In the genomic region with DNA sequence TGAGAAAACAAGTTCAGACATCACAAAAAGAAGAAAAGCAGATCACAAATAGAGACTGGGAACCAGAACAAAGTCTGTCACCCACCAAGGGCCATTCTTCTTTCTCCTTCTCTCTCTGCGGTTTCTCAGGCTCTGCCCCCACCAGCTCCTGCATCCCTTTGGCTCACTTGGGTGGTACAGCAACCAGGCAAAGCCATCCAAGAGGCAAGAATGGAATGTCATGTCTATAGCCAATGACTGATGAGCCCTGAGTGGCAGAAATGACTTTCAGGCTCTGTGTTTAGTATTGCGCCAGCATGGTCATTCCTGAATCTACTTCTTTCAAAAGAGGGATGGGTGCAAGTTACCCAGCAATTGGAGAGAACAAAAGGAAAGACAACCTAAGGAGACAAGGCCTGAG, we compare ENCODE assay signal across 26 mouse cellular contexts. TPM values are rescaled to one million over a fixed set of nuclear protein-coding genes. Genes with fewer than 3 reads are reported as not detected.
DNase-seq lines count a peak whose midpoint lies in the region; ATAC-seq lines count a peak whose summit lies in the region.
"Had no signal": no experiment of that assay in that cellular context is flagged by ENCODE, and none has a peak within 500 bp of the region (broad histone marks: within the 10 kb centered on the region; RNA-seq: fewer than 3 reads in every experiment).

No protein-coding gene starts in this region.

- ATAC-seq in heart, embryonic 11.5 days (replicated peaks; ENCODE audit: insufficient number of reproducible peaks, low FRiP score, low TSS enrichment), result no peak
- peak; percentile 65; the same call in 1 of the 2 replicates for ATAC-seq in hindbrain, embryonic 16.5 days
- no peak for ATAC-seq in hindbrain, embryonic 13.5 days (ENCODE audit: low FRiP score)
- no peak for ATAC-seq in neural tube, embryonic 11.5 days (ENCODE audit: insufficient read depth, low FRiP score, low TSS enrichment)
- ATAC-seq in neural tube, embryonic 15.5 days (ENCODE audit: low FRiP score), result no peak
- ATAC-seq: CD4-positive, CD25-positive, alpha-beta regulatory T cell, adult 4 months; forebrain, embryonic 16.5 days; intestine, embryonic 15.5 days had no signal

- no peaks in the 10 kb centered on the region for H3K9me3 ChIP-seq in heart, embryonic 11.5 days (replicated peaks; ENCODE audit: control insufficient read depth, low read length)
- H3K9me3 ChIP-seq in hindbrain, embryonic 16.5 days (ENCODE audit: control insufficient read depth, low read length), result no peaks in the 10 kb centered on the region
- no peaks in the 10 kb centered on the region for H3K9me3 ChIP-seq in hindbrain, embryonic 13.5 days
- no peaks in the 10 kb centered on the region for H3K9me3 ChIP-seq in neural tube, embryonic 11.5 days (ENCODE audit: control insufficient read depth, low read length)
- H3K9me3 ChIP-seq in neural tube, embryonic 15.5 days (replicated peaks), result no peaks in the 10 kb centered on the region
- H3K9me3 ChIP-seq: embryonic facial prominence, embryonic 10.5 days; embryonic facial prominence, embryonic 13.5 days; forebrain, embryonic 12.5 days; heart, embryonic 10.5 days; intestine, embryonic 15.5 days had no signal

- peaks cover 16% of the 10 kb centered on the region for H3K4me1 ChIP-seq in heart, embryonic 11.5 days (ENCODE audit: control insufficient read depth, insufficient read depth, low read length)
- peaks cover 3% of the 10 kb centered on the region; the same call in 1 of the 2 replicates for H3K4me1 ChIP-seq in hindbrain, embryonic 16.5 days (ENCODE audit: control insufficient read depth, insufficient read depth, low read depth, low read length)
- H3K4me1 ChIP-seq in hindbrain, embryonic 13.5 days (replicated peaks), result peaks cover 7% of the 10 kb centered on the region
- peaks cover 6% of the 10 kb centered on the region for H3K4me1 ChIP-seq in neural tube, embryonic 11.5 days (ENCODE audit: control insufficient read depth, insufficient read depth, low read length)
- H3K4me1 ChIP-seq in neural tube, embryonic 15.5 days, result peaks cover 3% of the 10 kb centered on the region; the same call in 1 of the 2 replicates

- 95% methylated on average over 2 of the region's 2 CpGs for WGBS in heart, embryonic 11.5 days (ENCODE audit: insufficient replicate concordance)
- 59% methylated on average over 2 of the region's 2 CpGs for WGBS in hindbrain, embryonic 16.5 days
- 51% methylated on average over 2 of the region's 2 CpGs for WGBS in hindbrain, embryonic 13.5 days
- 80% methylated on average over 2 of the region's 2 CpGs for WGBS in neural tube, embryonic 11.5 days
- 64% methylated on average over 2 of the region's 2 CpGs for WGBS in neural tube, embryonic 15.5 days

- no peak for DNase-seq in heart, postnatal 36 days
- peak; percentile 17 for DNase-seq in neural tube, embryonic 11.5 days (ENCODE audit: low spot score)
- no peak for DNase-seq in adrenal gland, postnatal 36 days
- DNase-seq: adrenal gland, adult 2 months; adrenal gland, postnatal 14 days; cerebellum, adult 11-12 months; cerebellum, adult 8-10 months; cerebellum, postnatal 10 days; embryo, embryonic 11 days; gastrocnemius, adult 2 months; gastrocnemius, postnatal 14 days; heart, adult 18-20 months; kidney, adult 18-20 months; kidney, adult 9 months had no signal

- intact Hi-C loops in heart, postnatal 36 days (cut with DNase I), result no loop called here

- H3K27ac ChIP-seq in heart, embryonic 11.5 days (ENCODE audit: low read depth, low read length), result peak overlapping the region; percentile 12; the same call in 1 of the 2 replicates
- H3K27ac ChIP-seq in hindbrain, embryonic 16.5 days (ENCODE audit: low read depth, low read length), result no peak overlapping the region
- no peak overlapping the region for H3K27ac ChIP-seq in hindbrain, embryonic 13.5 days
- H3K27ac ChIP-seq in neural tube, embryonic 11.5 days (ENCODE audit: low read depth, low read length), result no peak overlapping the region
- no peak overlapping the region for H3K27ac ChIP-seq in neural tube, embryonic 15.5 days (replicated peaks)
- H3K27ac ChIP-seq: embryonic facial prominence, embryonic 10.5 days; embryonic facial prominence, embryonic 13.5 days; forebrain, embryonic 12.5 days; gastrocnemius, adult 2 months; heart, embryonic 10.5 days; intestine, embryonic 15.5 days had no signal

- no peak overlapping the region for H3K4me3 ChIP-seq in heart, embryonic 11.5 days (ENCODE audit: low read depth, low read length)
- no peak overlapping the region for H3K4me3 ChIP-seq in hindbrain, embryonic 16.5 days (ENCODE audit: low read length)
- no peak overlapping the region for H3K4me3 ChIP-seq in hindbrain, embryonic 13.5 days
- no peak overlapping the region for H3K4me3 ChIP-seq in neural tube, embryonic 11.5 days (ENCODE audit: low read depth, low read length)
- H3K4me3 ChIP-seq in neural tube, embryonic 15.5 days (replicated peaks), result no peak overlapping the region
- H3K4me3 ChIP-seq: embryonic facial prominence, embryonic 10.5 days; embryonic facial prominence, embryonic 13.5 days; erythroblast, embryonic 14.5 days; forebrain, embryonic 12.5 days; gastrocnemius, adult 2 months; heart, embryonic 10.5 days; intestine, embryonic 15.5 days had no signal

- no peaks in the 10 kb centered on the region for H3K36me3 ChIP-seq in heart, embryonic 11.5 days (ENCODE audit: control insufficient read depth, insufficient read depth, low read length)
- H3K36me3 ChIP-seq in hindbrain, embryonic 16.5 days (ENCODE audit: control insufficient read depth, insufficient read depth, low read length), result peaks cover 5% of the 10 kb centered on the region; the same call in 1 of the 2 replicates
- H3K36me3 ChIP-seq in hindbrain, embryonic 13.5 days, result peaks cover 14% of the 10 kb centered on the region
- no peaks in the 10 kb centered on the region for H3K36me3 ChIP-seq in neural tube, embryonic 11.5 days (ENCODE audit: control insufficient read depth, insufficient read depth, low read length)
- 0 out of 2 replicates have a peak, but pooled peaks cover 11% of the 10 kb centered on the region for H3K36me3 ChIP-seq in neural tube, embryonic 15.5 days
- H3K36me3 ChIP-seq: intestine, embryonic 15.5 days had no signal

- H3K27me3 ChIP-seq in heart, embryonic 11.5 days (ENCODE audit: control insufficient read depth, insufficient read depth, low read length), result no peaks in the 10 kb centered on the region
- H3K27me3 ChIP-seq in hindbrain, embryonic 16.5 days (replicated peaks; ENCODE audit: control insufficient read depth, insufficient read depth, low read length), result no peaks in the 10 kb centered on the region
- H3K27me3 ChIP-seq in hindbrain, embryonic 13.5 days, result no peaks in the 10 kb centered on the region
- no peaks in the 10 kb centered on the region for H3K27me3 ChIP-seq in neural tube, embryonic 11.5 days (ENCODE audit: control insufficient read depth, insufficient read depth, low read length)
- H3K27me3 ChIP-seq in neural tube, embryonic 15.5 days (replicated peaks), result no peaks in the 10 kb centered on the region
- H3K27me3 ChIP-seq: embryonic facial prominence, embryonic 13.5 days; forebrain, embryonic 12.5 days; intestine, embryonic 15.5 days had no signal

- no peak overlapping the region for H3K9ac ChIP-seq in heart, embryonic 11.5 days (ENCODE audit: low read depth, low read length)
- H3K9ac ChIP-seq in hindbrain, embryonic 16.5 days (ENCODE audit: low read depth, low read length), result no peak overlapping the region
- no peak overlapping the region for H3K9ac ChIP-seq in hindbrain, embryonic 13.5 days
- no peak overlapping the region for H3K9ac ChIP-seq in neural tube, embryonic 11.5 days (ENCODE audit: low read length)
- H3K9ac ChIP-seq in neural tube, embryonic 15.5 days (replicated peaks), result no peak overlapping the region
- H3K9ac ChIP-seq: embryonic facial prominence, embryonic 13.5 days; forebrain, embryonic 12.5 days; intestine, embryonic 15.5 days had no signal

- no peak overlapping the region for H3K4me2 ChIP-seq in heart, embryonic 11.5 days
- no peak overlapping the region for H3K4me2 ChIP-seq in hindbrain, embryonic 16.5 days (ENCODE audit: low read length)
- H3K4me2 ChIP-seq in hindbrain, embryonic 13.5 days, result no peak overlapping the region
- H3K4me2 ChIP-seq in neural tube, embryonic 11.5 days (ENCODE audit: low read depth), result no peak overlapping the region
- H3K4me2 ChIP-seq in neural tube, embryonic 15.5 days, result no peak overlapping the region
- H3K4me2 ChIP-seq: embryonic facial prominence, embryonic 13.5 days; forebrain, embryonic 12.5 days; intestine, embryonic 15.5 days had no signal

RNA-seq across cellular contexts. Expression of a gene that starts 46.7 kb away (rescaled TPM):
- polyA plus RNA-seq in heart, embryonic 11.5 days (2014; fragmentation: Nextera tagmentation; extraction: Ambion mirVana), result 6.8 and 7.3 TPM in 2 replicates
- 1 to 10 TPM; 2.3 to 5.3 TPM for total RNA-seq in heart, postnatal 36 days (2021)
- polyA plus RNA-seq in hindbrain, embryonic 16.5 days (2015; fragmentation: Nextera tagmentation; extraction: Ambion mirVana), result 4.1 and 5.3 TPM in 2 replicates
- polyA plus RNA-seq in hindbrain, embryonic 13.5 days (2015; fragmentation: Nextera tagmentation; extraction: Ambion mirVana), result 4.1 and 5.0 TPM in 2 replicates
- 7.3 TPM in 2 replicates for polyA plus RNA-seq in neural tube, embryonic 11.5 days (2014; fragmentation: Nextera tagmentation; extraction: Ambion mirVana)
- polyA plus RNA-seq in neural tube, embryonic 15.5 days (2015; fragmentation: Nextera tagmentation; extraction: Ambion mirVana), result 3.6 and 5.2 TPM in 2 replicates
- total RNA-seq in adrenal gland, postnatal 36 days (2021), result 1 to 10 TPM; 1.4 to 2.7 TPM
- polyA plus RNA-seq: erythroblast, embryonic 14.5 days had no signal
